Mouse (Mus musculus): ENCODE results near the gene Sirt6. TPM values are rescaled to one million over a fixed set of nuclear protein-coding genes. Genes with fewer than 3 reads are reported as not detected.

Sirt6 gene
- polyA plus RNA-seq, 2 experiments, result 5.9 to 8.1 TPM

DNA sequence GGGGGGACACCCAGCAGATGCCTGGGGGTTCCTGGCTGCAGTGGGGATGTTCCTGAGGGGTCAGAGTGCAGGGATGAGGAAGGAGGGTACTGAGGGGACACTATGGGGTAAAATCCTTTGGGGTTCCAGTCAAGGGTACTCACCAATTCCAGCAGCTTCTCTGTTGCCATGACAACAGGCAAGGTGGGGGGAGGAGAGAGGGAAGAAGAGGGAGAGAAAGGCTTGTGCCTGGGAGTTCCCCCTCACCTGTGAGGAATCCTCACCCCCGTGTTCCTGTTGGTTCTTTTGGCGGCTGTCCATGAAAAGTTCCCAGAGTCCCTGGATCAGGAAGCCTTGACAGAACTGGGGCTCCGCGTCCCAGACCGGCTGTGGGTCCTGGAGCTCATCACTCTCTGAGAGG is 32.0 kb downstream of the Sirt6 start:
- peaks cover 7 to 24% of the 10 kb centered on the region in 2 experiments for H3K4me1 ChIP-seq (replicated peaks; ENCODE audit: control insufficient read depth in 2 of 2, insufficient read depth in 2 of 2, low read length in 1 of 2)
- H3K36me3 ChIP-seq (replicated peaks; ENCODE audit: control insufficient read depth, insufficient read depth, low read depth), result no peaks in the 10 kb centered on the region
- DNase-seq (ENCODE audit: low read depth in 3 of 3, low spot score in 3 of 3), result no peak
- H3K4me3 ChIP-seq (ENCODE audit: insufficient read depth in 1 of 2, low read depth in 2 of 2, low read length in 2 of 2), result no peak overlapping the region
- no peaks in the 10 kb centered on the region for H3K9me3 ChIP-seq (ENCODE audit: control insufficient read depth, low read length)
- H3K27ac ChIP-seq, result no peak overlapping the region
- no peak overlapping the region for H3K4me2 ChIP-seq (ENCODE audit: low read depth)
- no peak for ATAC-seq (ENCODE audit: insufficient read depth)
- 57% methylated on average over 5 of the region's 5 CpGs for WGBS (ENCODE audit: insufficient replicate concordance)
- TF ChIP-seq CTCF (IDR thresholded peaks at IDR 0.05; ENCODE audit: low read depth), result no peak
- TF ChIP-seq EP300 (IDR thresholded peaks at IDR 0.05; ENCODE audit: low read depth), result no peak
- H3K27me3 ChIP-seq (ENCODE audit: control insufficient read depth, insufficient read depth, low read length), result peaks cover 15% of the 10 kb centered on the region
- H3K9ac ChIP-seq (replicated peaks), result no peak overlapping the region

DNA sequence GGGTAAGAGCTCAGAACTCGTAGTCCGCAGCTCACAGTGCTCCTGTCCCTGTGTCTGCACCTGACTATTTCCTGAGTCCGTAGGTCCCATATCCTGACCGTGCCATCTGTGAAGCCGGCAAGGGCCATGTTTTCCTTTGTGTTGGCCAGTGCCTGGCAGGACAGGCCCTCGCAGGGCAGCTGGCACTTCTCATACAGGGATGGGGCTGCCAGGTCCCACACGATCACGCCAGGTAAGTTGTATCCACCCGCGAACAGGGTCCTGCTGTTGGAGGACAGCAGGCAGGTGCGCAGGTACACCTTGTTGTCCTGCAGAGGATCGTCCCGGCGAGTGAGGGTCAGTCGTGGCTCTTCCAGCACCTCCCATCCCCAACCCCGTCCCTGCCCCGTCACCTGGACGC is 33.7 kb downstream of the Sirt6 start:
- peaks cover 0 to 12% of the 10 kb centered on the region in 2 experiments; a peak in 2 of 4 replicates for H3K4me1 ChIP-seq (replicated peaks; ENCODE audit: control insufficient read depth in 2 of 2, insufficient read depth in 2 of 2, low read length in 1 of 2)
- DNase-seq (ENCODE audit: low read depth in 3 of 3, low spot score in 3 of 3) (no peak), ATAC-seq (ENCODE audit: insufficient read depth) (no peak)
- no peaks in the 10 kb centered on the region for H3K9me3 ChIP-seq (ENCODE audit: control insufficient read depth, low read length)
- no peak overlapping the region for H3K27ac ChIP-seq
- TF ChIP-seq EP300 (IDR thresholded peaks at IDR 0.05; ENCODE audit: low read depth), result no peak
- TF ChIP-seq CTCF (IDR thresholded peaks at IDR 0.05; ENCODE audit: low read depth), result no peak
- no peak overlapping the region for H3K9ac ChIP-seq (replicated peaks)
- H3K4me2 ChIP-seq (ENCODE audit: low read depth), result no peak overlapping the region
- H3K36me3 ChIP-seq (replicated peaks; ENCODE audit: control insufficient read depth, insufficient read depth, low read depth), result no peaks in the 10 kb centered on the region
- peaks cover 15% of the 10 kb centered on the region for H3K27me3 ChIP-seq (ENCODE audit: control insufficient read depth, insufficient read depth, low read length)
- 71% methylated on average over 18 of the region's 18 CpGs for WGBS (ENCODE audit: insufficient replicate concordance)
- H3K4me3 ChIP-seq (ENCODE audit: insufficient read depth in 1 of 2, low read depth in 2 of 2, low read length in 2 of 2), result no peak overlapping the region

DNA sequence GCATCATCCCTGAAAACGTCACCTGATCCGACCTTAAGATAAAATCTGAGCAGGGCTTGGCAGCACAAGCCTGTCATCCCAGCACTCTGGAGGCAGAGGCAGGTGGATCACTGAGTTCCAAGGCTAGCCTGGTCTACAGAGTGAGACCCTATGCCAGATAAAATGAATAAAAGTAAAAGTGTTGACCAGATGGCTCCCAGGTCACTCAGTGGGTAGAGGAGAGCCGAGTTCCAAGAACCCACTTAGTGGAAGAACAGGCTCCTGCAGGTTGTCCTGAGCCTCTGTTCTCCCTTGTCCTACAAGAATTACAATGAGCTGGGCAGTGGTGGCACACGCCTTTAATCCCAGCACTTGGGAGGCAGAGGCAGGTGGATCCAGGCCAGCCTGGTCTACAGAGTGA is 34.4 kb downstream of the Sirt6 start:
- WGBS (ENCODE audit: insufficient replicate concordance), result 54% methylated on average over 4 of the region's 4 CpGs
- Histone ChIP-seq H3K4me1 (replicated peaks; ENCODE audit: control insufficient read depth in 2 of 2, insufficient read depth in 2 of 2, low read length in 1 of 2) (peaks cover 0 to 10% of the 10 kb centered on the region in 2 experiments; a peak in 1 of 4 replicates), H3K36me3 (replicated peaks; ENCODE audit: control insufficient read depth, insufficient read depth, low read depth) (no peaks in the 10 kb centered on the region), H3K9ac (replicated peaks) (no peak overlapping the region), H3K4me3 (ENCODE audit: insufficient read depth in 1 of 2, low read depth in 2 of 2, low read length in 2 of 2) (no peak overlapping the region), H3K27ac (no peak overlapping the region), H3K9me3 (ENCODE audit: control insufficient read depth, low read length) (no peaks in the 10 kb centered on the region), H3K27me3 (ENCODE audit: control insufficient read depth, insufficient read depth, low read length) (peaks cover 15% of the 10 kb centered on the region), H3K4me2 (ENCODE audit: low read depth) (no peak overlapping the region)
- TF ChIP-seq EP300 (IDR thresholded peaks at IDR 0.05; ENCODE audit: low read depth) (no peak), CTCF (IDR thresholded peaks at IDR 0.05; ENCODE audit: low read depth) (no peak)
- ATAC-seq (ENCODE audit: insufficient read depth) (no peak), DNase-seq (ENCODE audit: low read depth in 3 of 3, low spot score in 3 of 3) (no peak)

- no peak for TF ChIP-seq EP300 (IDR thresholded peaks at IDR 0.05; ENCODE audit: low read depth)
- no peak for TF ChIP-seq CTCF (IDR thresholded peaks at IDR 0.05; ENCODE audit: low read depth)
- no peak overlapping the region for H3K27ac ChIP-seq
- no peak overlapping the region for H3K9ac ChIP-seq (replicated peaks)
- ATAC-seq (ENCODE audit: insufficient read depth) (no peak), DNase-seq (ENCODE audit: low read depth in 3 of 3, low spot score in 3 of 3) (no peak)
- peaks cover 0 to 6% of the 10 kb centered on the region in 2 experiments; a peak in 1 of 4 replicates for H3K4me1 ChIP-seq (replicated peaks; ENCODE audit: control insufficient read depth in 2 of 2, insufficient read depth in 2 of 2, low read length in 1 of 2)
- no peaks in the 10 kb centered on the region for H3K36me3 ChIP-seq (replicated peaks; ENCODE audit: control insufficient read depth, insufficient read depth, low read depth)
- H3K9me3 ChIP-seq (ENCODE audit: control insufficient read depth, low read length), result no peaks in the 10 kb centered on the region
- no peak overlapping the region for H3K4me2 ChIP-seq (ENCODE audit: low read depth)
- H3K27me3 ChIP-seq (ENCODE audit: control insufficient read depth, insufficient read depth, low read length), result peaks cover 15% of the 10 kb centered on the region
- WGBS (ENCODE audit: insufficient replicate concordance), result 59% methylated on average over 7 of the region's 7 CpGs
- no peak overlapping the region for H3K4me3 ChIP-seq (ENCODE audit: insufficient read depth in 1 of 2, low read depth in 2 of 2, low read length in 2 of 2)
Observed at GRCm38 (mm10) chr10:81592631-81593030, 35.0 kb downstream of the Sirt6 start.

DNA sequence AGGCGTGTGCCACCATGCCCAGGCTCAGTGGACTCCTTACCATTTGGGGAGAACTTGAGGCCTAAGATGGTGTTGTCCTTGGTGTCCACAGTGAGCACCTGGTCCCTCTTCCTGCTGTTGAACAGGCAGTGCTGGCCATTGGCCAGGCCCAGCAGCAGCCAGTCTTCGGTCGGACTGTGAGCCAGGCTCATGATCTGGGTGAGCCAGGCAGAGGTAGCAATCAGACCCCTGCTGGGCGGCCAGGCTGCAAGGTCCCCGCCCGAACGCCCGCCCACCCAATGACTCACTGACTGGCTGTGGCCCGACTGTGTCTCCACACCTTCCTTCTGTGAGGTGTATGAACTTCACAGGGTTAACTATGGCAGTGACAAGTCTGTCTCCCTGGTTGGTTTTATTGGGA is 35.8 kb downstream of the Sirt6 start:
- ATAC-seq (ENCODE audit: insufficient read depth) (no peak), DNase-seq (ENCODE audit: low read depth in 3 of 3, low spot score in 3 of 3) (no peak)
- no peak overlapping the region for H3K4me3 ChIP-seq (ENCODE audit: insufficient read depth in 1 of 2, low read depth in 2 of 2, low read length in 2 of 2)
- H3K4me2 ChIP-seq (ENCODE audit: low read depth), result no peak overlapping the region
- peaks cover 14% of the 10 kb centered on the region for H3K27me3 ChIP-seq (ENCODE audit: control insufficient read depth, insufficient read depth, low read length)
- no peak overlapping the region for H3K27ac ChIP-seq
- H3K9ac ChIP-seq (replicated peaks), result no peak overlapping the region
- no peaks in the 10 kb centered on the region for H3K36me3 ChIP-seq (replicated peaks; ENCODE audit: control insufficient read depth, insufficient read depth, low read depth)
- peaks cover 0 to 6% of the 10 kb centered on the region in 2 experiments; a peak in 1 of 4 replicates for H3K4me1 ChIP-seq (replicated peaks; ENCODE audit: control insufficient read depth in 2 of 2, insufficient read depth in 2 of 2, low read length in 1 of 2)
- TF ChIP-seq CTCF (IDR thresholded peaks at IDR 0.05; ENCODE audit: low read depth) (no peak), EP300 (IDR thresholded peaks at IDR 0.05; ENCODE audit: low read depth) (no peak)
- no peaks in the 10 kb centered on the region for H3K9me3 ChIP-seq (ENCODE audit: control insufficient read depth, low read length)
- 57% methylated on average over 9 of the region's 9 CpGs for WGBS (ENCODE audit: insufficient replicate concordance)

Measured in liver, embryonic 14.5 days (tissue).